Mouse (Mus musculus) embryonic facial prominence, embryonic 11.5 days (tissue): ENCODE measurements around the gene Npepps. TPM values are rescaled to one million over a fixed set of nuclear protein-coding genes. Genes with fewer than 3 reads are reported as not detected.

Experiments
- ATAC-seq: fragments of 200-750 bp; cut with Nextera tagmentation; replicated peaks from 2 replicates; pipeline ENCODE4 v1.8.0; 2017; ENCODE audit warnings: low read depth; ENCODE audit not compliant: insufficient number of reproducible peaks, low FRiP score, low TSS enrichment
- DNase-seq: peaks from one replicate; pipeline ENCODE4 v3.0.0-alpha.2; 2015; ENCODE audit warnings: low spot score
- H3K27ac ChIP-seq: fragments of 300-500 bp; sonication (generic); replicated peaks from 2 replicates; pipeline ENCODE4 v1.5.1; 2014; ENCODE audit warnings: mild to moderate bottlenecking, low read depth, low read length, control low read depth
- H3K27me3 ChIP-seq: fragments of 300-500 bp; sonication (generic); 2 replicates; pipeline ENCODE4 v1.6.1; 2014; ENCODE audit warnings: mild to moderate bottlenecking, low read length, moderate library complexity, mixed read lengths; ENCODE audit not compliant: control insufficient read depth, insufficient read depth
- H3K36me3 ChIP-seq: fragments of 300-500 bp; sonication (generic); replicated peaks from 2 replicates; pipeline ENCODE4 v1.6.1; 2014; ENCODE audit warnings: low read depth, mild to moderate bottlenecking, low read length, moderate library complexity, mixed read lengths; ENCODE audit not compliant: control insufficient read depth, insufficient read depth
- H3K4me1 ChIP-seq: fragments of 300-500 bp; sonication (generic); 2 replicates; pipeline ENCODE4 v1.6.1; 2014; ENCODE audit warnings: low read length, mixed read lengths; ENCODE audit not compliant: control insufficient read depth, insufficient read depth
- H3K4me2 ChIP-seq: fragments of 300-500 bp; sonication (generic); 2 replicates; pipeline ENCODE4 v1.6.1; 2014; ENCODE audit warnings: low read depth, mild to moderate bottlenecking, control low read depth, low read length, moderate library complexity
- H3K4me3 ChIP-seq: fragments of 300-500 bp; sonication (generic); 2 replicates; pipeline ENCODE4 v1.5.1; 2014; ENCODE audit warnings: low read depth, low read length, control low read depth
- H3K9ac ChIP-seq: fragments of 300-500 bp; sonication (generic); replicated peaks from 2 replicates; pipeline ENCODE4 v1.6.1; 2014; ENCODE audit warnings: mild to moderate bottlenecking, control low read depth, low read length
- H3K9me3 ChIP-seq: fragments of 300-500 bp; sonication (generic); replicated peaks from 2 replicates; pipeline ENCODE4 v1.6.1; 2016; ENCODE audit warnings: mild to moderate bottlenecking, low read length, inconsistent platforms, mixed read lengths; ENCODE audit not compliant: control insufficient read depth
- WGBS: fragments of 180-500 bp; shearing (Covaris S2); extraction: QIAGEN DNeasy Blood & Tissue Kit; methylation state at CpG from one replicate; pipeline ENCODE4 v1.1.7; 2014; 5-methylcytosine and 5-hydroxymethylcytosine counted together
- polyA plus RNA-seq: library from polyadenylated mRNA; unstranded; fragments of >200 nt; fragmentation: Nextera tagmentation; extraction: Ambion mirVana; gene quantifications from 2 replicates; pipeline ENCODE4 v1.2.1, GENCODE M21; 2014

Gene Npepps
- polyA plus RNA-seq, 1 experiment from 2014 or later = 70.3 TPM

DNA sequence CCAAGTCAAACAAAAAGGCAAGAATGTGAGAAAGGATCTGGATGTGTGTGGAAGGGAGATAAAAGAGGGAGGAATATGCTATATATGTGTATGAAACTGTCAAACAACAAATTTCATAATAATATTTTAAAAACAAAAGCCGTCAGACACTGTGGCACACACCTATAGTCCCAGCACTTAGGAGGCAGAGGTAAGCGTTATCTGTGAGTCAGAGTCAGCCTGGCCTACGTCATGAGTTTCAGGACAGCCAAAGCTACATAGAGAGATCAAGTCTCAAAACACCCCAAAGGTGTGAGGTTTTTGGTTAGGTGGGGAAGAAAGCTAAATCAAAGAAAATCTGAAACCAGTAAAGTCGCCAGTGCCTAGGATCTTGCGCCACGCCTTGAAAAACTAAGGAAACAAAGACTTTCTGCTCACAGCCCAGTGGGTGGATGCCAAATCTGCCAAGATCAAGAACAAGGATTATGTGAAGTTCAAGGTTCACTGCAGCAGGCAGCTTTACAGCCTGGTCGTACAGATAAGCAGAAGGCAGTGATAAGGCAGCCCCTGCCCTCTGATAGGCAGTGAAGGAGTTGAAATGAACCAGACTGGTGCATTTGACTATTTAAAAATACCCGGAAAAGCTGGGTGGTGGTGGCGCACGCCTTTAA, 33.8 kb downstream of the Npepps start:
- DNase-seq (no peak), ATAC-seq (no peak)
- H3K27ac ChIP-seq = no peak overlapping the region
- H3K9me3 ChIP-seq = no peaks in the 10 kb centered on the region
- H3K27me3 ChIP-seq = no peaks in the 10 kb centered on the region
- H3K4me1 ChIP-seq = no peaks in the 10 kb centered on the region
- H3K9ac ChIP-seq = no peak overlapping the region
- no peak overlapping the region for H3K4me3 ChIP-seq
- no peak overlapping the region for H3K4me2 ChIP-seq
- H3K36me3 ChIP-seq = peaks cover 3% of the 10 kb centered on the region; the same call in 1 of the 2 replicates
- 89% methylated on average over 10 of the region's 10 CpGs for WGBS

DNA sequence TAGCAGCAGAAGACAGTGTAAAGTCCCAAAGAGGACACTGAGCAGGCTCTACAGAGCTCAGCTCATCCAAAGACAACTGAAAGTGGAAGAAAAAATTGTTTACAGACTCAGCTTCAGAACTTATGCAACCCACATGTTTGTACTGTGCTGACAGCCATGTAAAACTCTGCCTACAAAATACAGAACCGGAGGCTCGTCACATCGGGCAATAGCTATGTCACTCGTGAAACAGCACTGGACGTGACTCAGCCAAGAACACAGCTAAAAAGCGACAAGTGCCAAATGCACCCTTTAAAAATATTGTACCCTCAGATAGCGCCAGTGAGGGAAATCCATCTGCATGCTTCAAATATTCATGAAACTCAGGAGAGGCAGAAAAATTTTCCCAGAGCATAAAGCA, 39.1 kb downstream of the Npepps start:
- Histone ChIP-seq H3K4me2 (no peak overlapping the region), H3K9me3 (no peaks in the 10 kb centered on the region), H3K4me3 (no peak overlapping the region), H3K27me3 (no peaks in the 10 kb centered on the region), H3K4me1 (no peaks in the 10 kb centered on the region), H3K36me3 (peaks cover 2% of the 10 kb centered on the region; the same call in 1 of the 2 replicates), H3K9ac (no peak overlapping the region), H3K27ac (no peak overlapping the region)
- DNase-seq (no peak), ATAC-seq (no peak)
- 94% methylated on average over 7 of the region's 7 CpGs for WGBS

DNA sequence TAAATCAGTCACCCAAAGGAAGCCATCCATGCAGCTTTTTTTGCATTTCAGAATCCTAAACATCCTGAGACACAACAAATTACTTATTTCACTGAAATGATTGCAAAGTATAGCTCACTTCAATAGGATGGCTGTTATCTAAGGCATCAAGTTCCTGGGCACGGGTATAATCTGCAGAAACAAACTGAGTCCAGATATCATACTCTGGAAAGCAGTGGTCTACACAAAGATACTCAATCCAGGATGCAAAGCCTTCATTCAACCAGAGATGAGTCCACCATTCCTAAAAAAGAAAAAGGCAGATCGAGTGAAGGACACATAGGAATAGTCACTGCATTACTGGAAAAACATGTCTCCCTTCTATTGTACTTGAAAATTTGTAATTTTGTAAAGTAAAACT, 42.5 kb downstream of the Npepps start:
- no peak overlapping the region for H3K9ac ChIP-seq
- no peak for ATAC-seq
- no peak overlapping the region for H3K4me2 ChIP-seq
- no peak overlapping the region for H3K4me3 ChIP-seq
- no peak for DNase-seq
- no peak overlapping the region for H3K27ac ChIP-seq
- no peaks in the 10 kb centered on the region for H3K4me1 ChIP-seq
- 92% methylated on average over 2 of the region's 2 CpGs for WGBS
- no peaks in the 10 kb centered on the region for H3K9me3 ChIP-seq
- no peaks in the 10 kb centered on the region for H3K27me3 ChIP-seq
- H3K36me3 ChIP-seq = peaks cover 2% of the 10 kb centered on the region

DNA sequence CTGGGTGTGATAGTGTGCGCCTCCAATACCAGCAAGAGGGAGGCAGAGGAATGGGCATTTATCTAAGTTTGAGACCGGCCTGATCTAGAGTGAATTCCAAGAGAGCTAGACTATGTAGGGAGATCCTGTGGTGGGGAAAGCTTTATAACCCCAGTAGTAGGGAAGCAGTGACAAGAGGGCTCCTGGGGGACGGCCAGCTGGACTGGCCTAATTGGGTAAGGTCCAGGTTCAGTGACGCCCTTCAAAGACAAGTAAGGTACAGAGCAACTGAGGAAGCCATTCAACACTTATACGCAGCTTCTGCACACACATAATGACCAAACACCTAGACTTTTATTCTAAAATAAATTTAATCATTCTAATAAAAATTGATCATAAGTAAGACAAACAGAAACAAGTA, 48.0 kb downstream of the Npepps start:
- Histone ChIP-seq H3K36me3 (peaks cover 8% of the 10 kb centered on the region), H3K4me3 (no peak overlapping the region), H3K27ac (no peak overlapping the region), H3K4me1 (no peaks in the 10 kb centered on the region), H3K9me3 (no peaks in the 10 kb centered on the region), H3K27me3 (no peaks in the 10 kb centered on the region), H3K4me2 (no peak overlapping the region), H3K9ac (no peak overlapping the region)
- no peak for ATAC-seq
- DNase-seq = no peak
- WGBS = 96% methylated on average over 5 of the region's 5 CpGs

DNA sequence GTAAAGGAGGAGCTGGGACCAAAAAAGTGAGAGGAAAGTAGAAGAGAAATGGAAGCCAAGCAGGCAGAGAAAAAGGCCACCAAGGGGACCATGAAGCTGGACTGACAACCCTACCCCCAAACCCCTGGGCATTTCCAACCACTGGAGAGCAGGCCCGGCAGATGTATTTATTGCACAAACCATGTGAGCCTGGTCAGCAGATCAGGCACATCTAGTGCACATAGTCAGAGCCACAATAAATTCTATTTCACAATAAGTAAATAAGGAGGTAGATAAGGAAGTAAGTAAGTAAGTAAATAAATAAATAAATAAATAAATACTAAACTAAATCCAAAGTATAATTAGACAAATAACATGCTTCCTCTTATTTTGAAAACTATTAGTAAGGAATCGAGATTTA, 51.0 kb downstream of the Npepps start:
- H3K36me3 ChIP-seq = peaks cover 8% of the 10 kb centered on the region
- DNase-seq (no peak), ATAC-seq (no peak)
- H3K4me2 ChIP-seq = no peak overlapping the region
- no peaks in the 10 kb centered on the region for H3K9me3 ChIP-seq
- no peak overlapping the region for H3K9ac ChIP-seq
- H3K27ac ChIP-seq = no peak overlapping the region
- H3K4me1 ChIP-seq = no peaks in the 10 kb centered on the region
- no peak overlapping the region for H3K4me3 ChIP-seq
- 93% methylated on average over 2 of the region's 2 CpGs for WGBS
- H3K27me3 ChIP-seq = no peaks in the 10 kb centered on the region

DNA sequence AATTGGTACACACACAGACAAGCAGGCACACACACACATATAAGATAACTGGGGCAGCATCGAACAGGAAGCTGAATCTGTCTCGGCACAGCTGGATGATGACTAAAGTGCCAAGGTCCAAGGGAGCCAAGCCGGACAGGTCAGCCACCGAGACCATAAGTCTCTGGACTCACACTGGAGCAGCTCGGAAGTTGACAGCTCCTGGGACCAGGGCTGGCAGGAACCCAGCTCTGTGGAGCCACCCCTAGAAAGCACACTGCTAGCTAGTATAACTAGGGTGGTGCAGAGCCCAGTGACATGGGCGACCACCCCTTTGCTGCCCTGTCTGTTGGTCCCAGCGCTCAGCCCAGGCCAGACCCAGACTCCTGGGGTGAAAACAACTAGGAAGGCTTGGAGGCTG, 51.5 kb downstream of the Npepps start:
- H3K27ac ChIP-seq = no peak overlapping the region
- no peaks in the 10 kb centered on the region for H3K4me1 ChIP-seq
- no peak overlapping the region for H3K9ac ChIP-seq
- no peak for DNase-seq
- H3K4me3 ChIP-seq = no peak overlapping the region
- no peak overlapping the region for H3K4me2 ChIP-seq
- no peaks in the 10 kb centered on the region for H3K9me3 ChIP-seq
- no peak for ATAC-seq
- H3K27me3 ChIP-seq = no peaks in the 10 kb centered on the region
- 89% methylated on average over 7 of the region's 7 CpGs for WGBS
- H3K36me3 ChIP-seq = peaks cover 8% of the 10 kb centered on the region

DNA sequence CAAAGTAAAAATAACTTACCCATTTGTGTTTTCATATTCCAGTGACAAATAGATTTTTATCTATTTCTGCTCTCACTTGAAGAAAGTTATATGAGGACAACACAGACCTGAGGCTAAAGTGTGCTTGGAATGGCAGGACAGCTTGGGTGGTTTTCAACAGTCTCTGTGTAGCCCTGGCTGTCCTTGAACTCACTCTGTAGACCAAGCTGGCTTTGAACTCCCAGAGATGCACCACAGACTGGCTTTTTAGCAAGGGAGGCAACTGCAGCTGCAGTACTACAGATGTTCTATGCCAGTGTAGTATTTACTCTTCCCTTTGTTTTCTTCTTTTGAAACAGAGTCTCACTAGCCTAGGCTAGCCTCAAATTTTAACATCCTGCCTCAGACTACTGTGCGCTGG, 54.3 kb downstream of the Npepps start:
- no peak for DNase-seq
- no peaks in the 10 kb centered on the region for H3K4me1 ChIP-seq

DNA sequence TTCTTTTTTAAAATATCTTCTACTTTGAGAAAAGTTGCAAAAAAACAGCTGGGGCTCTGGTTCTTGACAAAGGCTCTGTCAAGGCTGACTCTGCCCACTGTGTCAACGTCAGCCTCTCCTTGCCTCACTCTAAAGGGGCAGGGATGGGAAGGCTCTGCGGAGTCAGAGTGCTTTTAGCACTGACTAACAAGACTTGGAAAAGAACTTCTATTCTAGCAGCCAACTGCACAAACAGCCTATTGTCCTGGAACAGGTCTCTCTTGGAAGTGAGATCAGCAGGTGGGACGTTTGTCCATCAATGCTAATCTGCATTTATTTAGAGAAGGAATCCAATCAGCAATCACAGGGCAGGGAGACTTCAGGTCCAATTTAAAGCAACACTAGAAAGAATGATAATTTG, 57.0 kb downstream of the Npepps start:
- peaks cover 8% of the 10 kb centered on the region for H3K36me3 ChIP-seq
- H3K4me1 ChIP-seq = no peaks in the 10 kb centered on the region
- ATAC-seq (no peak), DNase-seq (no peak)
- 62% methylated on average over 3 of the region's 3 CpGs for WGBS
- no peaks in the 10 kb centered on the region for H3K9me3 ChIP-seq
- H3K27me3 ChIP-seq = no peaks in the 10 kb centered on the region
- no peak overlapping the region for H3K4me2 ChIP-seq
- no peak overlapping the region for H3K4me3 ChIP-seq
- H3K27ac ChIP-seq = no peak overlapping the region
- no peak overlapping the region for H3K9ac ChIP-seq

More for the DNA sequence above, 54.3 kb downstream of the Npepps start:
- Histone ChIP-seq H3K36me3 (peaks cover 10% of the 10 kb centered on the region), H3K4me2 (no peak overlapping the region), H3K9me3 (no peaks in the 10 kb centered on the region), H3K27ac (no peak overlapping the region), H3K27me3 (no peaks in the 10 kb centered on the region), H3K4me3 (no peak overlapping the region), H3K9ac (no peak overlapping the region)
- 93% methylated on average over 1 of the region's 1 CpGs for WGBS
- ATAC-seq = no peak
